Mouse (Mus musculus): Measurements from ENCODE around the gene Lemd1.

Lemd1 gene

DNA sequence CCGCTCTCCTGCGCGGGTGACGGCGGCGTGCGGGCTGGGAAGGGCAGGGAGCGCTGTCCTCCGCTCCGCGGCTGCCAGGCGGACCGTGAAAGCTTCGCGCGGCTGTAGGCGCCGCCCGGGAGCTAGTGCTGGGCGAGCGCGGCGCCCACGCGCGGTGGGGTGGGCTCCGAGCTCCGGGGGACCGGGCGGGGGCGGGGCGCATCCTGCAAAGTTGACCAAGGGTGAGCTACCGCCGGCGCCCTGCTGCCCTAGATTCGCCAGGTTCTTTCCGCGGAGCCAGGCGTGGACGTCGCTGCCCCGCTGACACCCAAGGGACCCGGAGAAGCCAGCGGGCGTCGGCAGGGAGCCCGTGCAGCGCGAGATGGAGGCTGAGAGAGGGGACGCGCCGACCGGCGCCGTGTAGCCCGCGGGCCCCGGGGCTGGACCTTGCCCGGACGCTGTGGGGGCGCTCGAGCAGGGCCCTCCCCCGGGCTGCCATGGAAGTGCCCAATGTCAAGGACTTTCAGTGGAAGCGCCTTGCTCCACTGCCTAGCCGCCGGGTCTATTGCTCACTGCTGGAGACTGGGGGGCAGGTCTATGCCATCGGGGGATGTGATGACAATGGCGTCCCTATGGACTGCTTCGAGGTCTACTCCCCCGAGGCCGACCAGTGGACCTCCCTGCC is 107.7 kb downstream of the Lemd1 start:
- CTCF ChIA-PET, result interaction anchor here in 3 of 4 experiments (0.5 to 2.4 kb wide), 6 partner anchors 14 to 1418 kb away, joined by 3 to 14 read pairs (median 4); no protein-coding TSS in a partner anchor
- POLR2A ChIA-PET, result interaction anchor here in 2 of 4 experiments (0.8 to 1.7 kb wide), 5 partner anchors 14 to 35 kb away, joined by 3 to 6 read pairs (median 4); no protein-coding TSS in a partner anchor

DNA sequence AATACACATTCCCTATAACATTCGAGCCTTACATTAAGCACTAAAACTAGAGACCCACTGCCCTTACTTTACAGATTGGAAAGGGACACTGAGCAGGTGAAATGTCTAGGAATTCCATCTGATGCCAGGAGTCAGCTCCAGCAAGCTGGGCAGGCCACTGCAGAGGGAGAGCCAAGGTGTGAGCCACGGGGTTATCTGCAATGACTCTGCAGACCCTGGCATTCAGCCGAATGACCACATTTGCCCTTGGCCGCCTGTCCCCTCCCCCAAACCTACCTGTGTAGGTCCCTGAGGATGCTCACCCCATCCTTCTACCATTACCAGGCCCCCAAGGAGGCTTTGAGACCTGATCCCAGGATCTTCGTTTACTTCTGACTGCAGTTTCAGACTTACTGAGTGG is 108.5 kb downstream of the Lemd1 start:
- CTCF ChIA-PET, result interaction anchor here in 1 of 4 experiments (1.2 kb wide), 1 partner anchor 13 kb away, joined by 3 read pairs; no protein-coding TSS in a partner anchor
- POLR2A ChIA-PET, result interaction anchor here in 2 of 4 experiments (0.5 to 1.6 kb wide), 2 partner anchors 33 kb away, joined by 3 to 6 read pairs; no protein-coding TSS in a partner anchor

- ChIA-PET CTCF (interaction anchor here in 3 of 4 experiments (0.6 to 1.6 kb wide), 4 partner anchors 8 to 16 kb away, joined by 3 to 6 read pairs (median 4); no protein-coding TSS in a partner anchor), POLR2A (interaction anchor here in 1 of 4 experiments (1.2 to 1.5 kb wide), 2 partner anchors 9 to 35 kb away, joined by 4 to 5 read pairs; no protein-coding TSS in a partner anchor)
Measured at GRCm38 (mm10) chr1:132301242-132301641, 110.0 kb downstream of the Lemd1 start.

- ChIA-PET CTCF (interaction anchor here in 3 of 4 experiments (0.6 to 1.8 kb wide), 9 partner anchors 9 to 136 kb away, joined by 3 to 9 read pairs (median 5); no protein-coding TSS in a partner anchor), POLR2A (interaction anchor here in 2 of 4 experiments (0.6 to 1.9 kb wide), 5 partner anchors 10 to 64 kb away, joined by 3 to 6 read pairs (median 3); no protein-coding TSS in a partner anchor)
Measured at GRCm38 (mm10) chr1:132302341-132302866, 111.2 kb downstream of the Lemd1 start.

DNA sequence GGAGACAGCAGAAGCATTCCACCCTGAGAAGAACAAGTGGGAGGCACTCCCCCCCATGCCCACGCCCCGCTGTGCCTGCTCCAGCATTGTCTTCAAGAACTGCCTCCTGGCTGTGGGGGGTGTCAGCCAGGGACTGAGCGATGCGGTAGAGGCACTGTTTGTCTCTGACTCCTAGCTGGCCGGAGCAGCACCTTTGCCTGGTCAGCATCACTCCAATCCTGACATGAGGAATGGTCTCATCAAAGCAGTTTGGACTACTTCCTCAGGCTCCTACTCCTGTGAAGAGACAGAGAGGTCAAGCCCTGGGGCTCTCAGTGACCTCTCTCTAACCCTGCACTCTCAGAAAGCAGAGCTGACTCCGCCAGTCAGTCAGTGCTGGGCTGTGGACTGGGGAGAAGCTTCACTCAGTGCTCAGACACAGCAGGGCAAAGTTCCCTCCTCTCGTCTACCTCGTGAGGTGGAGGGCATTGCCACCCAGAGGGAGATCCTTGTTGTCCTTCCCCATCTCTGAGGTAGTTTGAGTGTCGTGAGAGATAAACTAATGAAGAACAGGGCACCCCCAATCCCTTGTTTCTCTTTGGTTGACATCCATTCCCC is 113.5 kb downstream of the Lemd1 start:
- ChIA-PET CTCF (interaction anchor here in 3 of 4 experiments (0.5 to 12.5 kb wide), 16 partner anchors 8 to 147 kb away, joined by 3 to 267 read pairs (median 7); no protein-coding TSS in a partner anchor), POLR2A (interaction anchor here in 3 of 4 experiments (0.8 to 2.0 kb wide), 9 partner anchors 12 to 78 kb away, joined by 3 to 9 read pairs (median 4); no protein-coding TSS in a partner anchor)

DNA sequence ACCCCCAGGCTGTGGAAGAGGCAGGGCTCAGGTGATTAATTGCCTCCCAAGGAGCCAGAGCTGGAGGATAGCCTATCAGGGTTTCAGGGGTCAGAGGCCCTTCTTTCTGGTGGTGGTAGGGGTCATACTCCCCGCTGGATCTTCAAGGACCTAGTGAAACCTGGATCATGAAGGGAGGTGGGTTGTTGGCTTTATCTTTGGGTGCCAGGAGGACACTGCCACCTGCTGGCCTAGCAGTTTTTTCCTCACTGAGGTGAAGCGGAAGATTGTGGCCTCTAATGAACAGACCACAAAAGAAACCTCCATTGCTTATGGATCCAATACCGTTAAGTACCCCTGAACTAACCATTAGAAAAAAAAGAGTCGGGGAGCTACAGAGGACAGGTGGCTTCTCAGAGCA is 114.9 kb downstream of the Lemd1 start:
- CTCF ChIA-PET, result interaction anchor here (0.6 to 12.5 kb wide), 23 partner anchors 10 to 420 kb away, joined by 3 to 267 read pairs (median 7); partner anchors contain the start of gene Nuak2 (in 1 of the 4)
- POLR2A ChIA-PET, result interaction anchor here in 3 of 4 experiments (0.6 to 2.7 kb wide), 13 partner anchors 9 to 779 kb away, joined by 3 to 10 read pairs (median 4); partner anchors contain the start of genes Fam72a (in 1 of the 3) and Nuak2 (in 1 of the 3)

GRCm38 (mm10) chr1:132306808-132307207 is 115.6 kb downstream of the Lemd1 start:
- ChIA-PET CTCF (interaction anchor here (0.5 to 12.5 kb wide), 16 partner anchors 14 to 150 kb away, joined by 3 to 267 read pairs (median 6); no protein-coding TSS in a partner anchor), POLR2A (interaction anchor here in 1 of 4 experiments (1.1 to 2.7 kb wide), 5 partner anchors 8 to 41 kb away, joined by 4 to 10 read pairs (median 4); no protein-coding TSS in a partner anchor)

DNA sequence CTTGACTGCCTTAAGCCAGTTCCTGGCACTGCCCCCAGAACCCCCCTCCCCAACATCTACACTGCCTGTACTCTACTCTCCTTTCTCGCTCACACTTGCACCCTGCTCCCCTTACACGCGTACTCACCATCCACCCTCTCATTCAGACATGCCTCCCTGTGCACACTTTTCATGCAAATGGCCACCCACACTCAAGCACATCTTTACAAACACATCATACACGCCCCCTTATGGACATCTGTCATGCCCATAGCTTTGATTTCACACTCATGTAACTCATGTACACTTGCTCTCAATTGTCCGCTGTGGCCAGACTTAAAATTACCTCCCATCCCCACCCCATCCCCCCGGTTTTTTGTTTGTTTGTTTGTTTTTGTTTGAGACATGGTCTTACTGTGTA is 116.7 kb downstream of the Lemd1 start:
- CTCF ChIA-PET, result interaction anchor here (0.6 to 12.5 kb wide), 18 partner anchors 8 to 293 kb away, joined by 3 to 267 read pairs (median 4); partner anchors contain the start of gene Nuak2 (in 1 of the 4)
- POLR2A ChIA-PET, result interaction anchor here in 2 of 4 experiments (1.2 to 1.3 kb wide), 2 partner anchors 37 to 47 kb away, joined by 3 to 4 read pairs; no protein-coding TSS in a partner anchor

DNA sequence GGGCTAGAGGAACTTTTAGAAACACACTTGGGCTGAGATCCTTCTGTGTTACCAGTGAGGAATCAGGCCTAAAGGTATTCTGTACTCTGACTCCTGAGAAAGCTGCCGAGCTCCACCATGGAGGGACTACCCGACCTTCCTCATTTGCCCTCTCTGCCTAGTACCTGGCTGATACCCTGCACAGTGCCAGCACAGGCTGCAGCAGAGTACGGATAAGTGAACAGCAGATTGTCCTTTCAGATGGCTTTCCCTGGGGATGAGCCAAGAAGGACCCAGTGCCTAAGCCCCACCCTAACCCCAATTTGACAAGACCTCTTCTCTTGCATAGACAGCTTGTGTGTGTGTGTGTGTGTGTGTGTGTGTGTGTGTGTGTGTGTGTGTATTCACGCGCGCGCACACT is 117.4 kb downstream of the Lemd1 start:
- ChIA-PET CTCF (interaction anchor here in 3 of 4 experiments (0.6 to 12.5 kb wide), 9 partner anchors 7 to 419 kb away, joined by 3 to 267 read pairs (median 4); partner anchors contain the start of gene Nuak2 (in 1 of the 3)), POLR2A (interaction anchor here in 1 of 4 experiments (1.3 kb wide), 1 partner anchor 47 kb away, joined by 3 read pairs; no protein-coding TSS in a partner anchor)
